Mouse (Mus musculus) stomach, postnatal 0 days (tissue): ENCODE data around the gene Heatr4.

Experiments
- CTCF ChIP-seq: IDR thresholded peaks from 2 replicates; pipeline ENCODE4 v1.5.1; 2016; ENCODE audit warnings: antibody characterized with exemption, low read depth, mild to moderate bottlenecking, moderate library complexity
- EP300 ChIP-seq: optimal IDR thresholded peaks from 2 replicates; pipeline ENCODE3; 2016; ENCODE audit warnings: antibody characterized with exemption

DNA sequence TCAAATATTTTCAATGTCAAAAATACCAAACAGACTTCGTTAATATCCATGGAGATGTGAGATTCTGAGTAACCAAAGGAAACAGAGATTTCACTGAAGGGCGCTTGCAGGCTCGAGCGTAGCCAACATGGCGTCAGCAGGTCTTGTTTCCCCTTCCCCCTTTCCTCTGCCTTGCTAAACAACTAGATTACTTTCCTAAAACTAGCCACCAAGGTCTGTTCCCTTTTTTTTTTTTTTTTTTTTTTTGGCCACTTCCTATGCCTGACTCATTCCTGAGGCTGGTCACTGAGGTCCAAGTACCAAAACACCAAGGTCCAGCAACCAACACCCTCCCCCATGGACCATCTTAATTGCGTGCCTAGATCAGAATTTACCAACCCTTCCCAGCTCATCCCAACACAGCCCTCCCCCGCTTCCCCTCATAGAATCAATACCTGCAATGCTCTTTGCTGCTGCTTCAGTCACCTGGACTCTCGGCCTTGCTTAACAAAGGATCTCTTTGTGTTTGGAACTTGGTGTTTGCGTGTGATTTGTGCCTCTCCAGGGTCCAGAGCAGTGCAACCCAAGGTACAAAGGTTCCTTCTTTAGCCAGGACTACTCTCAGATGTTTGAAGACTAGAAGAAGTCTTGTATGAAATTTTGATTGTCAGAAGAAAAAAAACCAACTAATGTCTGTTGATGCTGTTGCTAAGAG, 38.5 kb upstream of the Heatr4 start:
- TF ChIP-seq CTCF (no peak), EP300 (no peak)
